Mouse (Mus musculus) adrenal gland, adult 8-10 months (tissue): ENCODE results near the gene Ap2s1. TPM values are rescaled to one million over a fixed set of nuclear protein-coding genes. Genes with fewer than 3 reads are reported as not detected.

Experiments used
- total RNA-seq, 4 experiments: library from RNA; stranded (reverse); gene quantifications; 2 replicates each; pipeline ENCODE4 v1.2.4; 2022

The Ap2s1 gene
- total RNA-seq, 4 experiments from 2014 or later, result 127 to 153 (median 133) TPM

Other genes starting within 250 kb of the Ap2s1 start
- 10 to 100 TPM; 65.6 to 76.6 (median 73.0) TPM for gene Arhgap35, start 123.4 kb upstream of the Ap2s1 start, total RNA-seq
- not detected for gene Ceacam15, start 62.7 kb upstream of the Ap2s1 start, total RNA-seq
- not detected for gene Ceacam9, start 16.5 kb upstream of the Ap2s1 start, total RNA-seq
- 100 to 1,000 TPM in 1 of 4 experiments, 10 to 100 TPM in 3; 77.8 to 202 (median 91.2) TPM for gene Slc1a5, start 42.9 kb downstream of the Ap2s1 start, total RNA-seq
- gene Strn4, start 77.5 kb downstream of the Ap2s1 start, total RNA-seq, result 100 to 1,000 TPM in 1 of 4 experiments, 10 to 100 TPM in 3; 62.2 to 100 (median 74.6) TPM
- 10 to 100 TPM; 22.0 to 26.2 (median 24.9) TPM for gene Fkrp, start 78.3 kb downstream of the Ap2s1 start, total RNA-seq
- 10 to 100 TPM; 17.0 to 27.1 (median 20.9) TPM for gene Prkd2, start 104.5 kb downstream of the Ap2s1 start, total RNA-seq
- 1 to 10 TPM; 4.2 to 5.9 (median 4.6) TPM for gene Dact3, start 136.9 kb downstream of the Ap2s1 start, total RNA-seq
- 1 to 10 TPM in 1 of 4 experiments, under 1 TPM in 1, not detected in 2; 1.00 to 1.0 TPM for gene Gng8, start 153.4 kb downstream of the Ap2s1 start, total RNA-seq
- gene Ptgir, start 168.1 kb downstream of the Ap2s1 start, total RNA-seq, result 1 to 10 TPM; 2.4 to 3.3 (median 2.6) TPM
- gene Calm3, start 185.7 kb downstream of the Ap2s1 start, total RNA-seq, result 100 to 1,000 TPM; 278 to 314 (median 294) TPM
- 10 to 100 TPM; 35.2 to 71.0 (median 48.2) TPM for gene Pnmal2, start 206.3 kb downstream of the Ap2s1 start, total RNA-seq
- 1 to 10 TPM; 6.4 to 9.3 (median 7.3) TPM for gene Pnmal1, start 221.3 kb downstream of the Ap2s1 start, total RNA-seq
- gene Gm42372, start 244.7 kb downstream of the Ap2s1 start, total RNA-seq, result 1 to 10 TPM; 2.3 to 3.1 (median 2.7) TPM